Mouse (Mus musculus) MEL (cell line): Measurements from ENCODE around the gene Olfr1368. TPM values are rescaled to one million over a fixed set of nuclear protein-coding genes. Genes with fewer than 3 reads are reported as not detected.

Experiments used
- DNase-seq: peaks from one replicate; pipeline ENCODE4 v3.0.0; 2011; ENCODE audit warnings: low read depth, low spot score
- H3K27ac ChIP-seq: 2 replicates; pipeline ENCODE4 v1.5.1; 2012; ENCODE audit warnings: low read depth, mild to moderate bottlenecking, control low read depth, low read length, moderate library complexity; ENCODE audit not compliant: control insufficient read depth
- H3K27me3 ChIP-seq, 2 experiments: fragments of 150-350 bp in 1 of 2; sonication (generic) in 1 of 2; 2 replicates each; pipeline ENCODE4 v1.6.1; 2012; ENCODE audit warnings: low read length in 2 of 2, mild to moderate bottlenecking in 2 of 2, improper control_type of control experiment in 1 of 2, moderate library complexity in 1 of 2; ENCODE audit not compliant: insufficient read depth in 2 of 2, control insufficient read depth in 1 of 2
- H3K36me3 ChIP-seq, 2 experiments: 2 replicates each; pipeline ENCODE4 v1.6.1; 2012 to 2014; ENCODE audit warnings: low read length in 2 of 2, improper control_type of control experiment in 1 of 2, inconsistent platforms in 1 of 2, mild to moderate bottlenecking in 1 of 2; ENCODE audit not compliant: insufficient read depth in 2 of 2, control insufficient read depth in 1 of 2
- H3K4me1 ChIP-seq, 2 experiments: fragments of 150-350 bp in 1 of 2; sonication (generic) in 1 of 2; 2 replicates each; pipeline ENCODE4 v1.6.1; 2012; ENCODE audit warnings: low read length in 2 of 2, improper control_type of control experiment in 1 of 2, mild to moderate bottlenecking in 1 of 2; ENCODE audit not compliant: insufficient read depth in 2 of 2, control insufficient read depth in 1 of 2
- H3K4me3 ChIP-seq, 2 experiments: fragments of 150-350 bp in 1 of 2; sonication (generic) in 1 of 2; 2 replicates each; pipeline ENCODE4 v1.5.1; 2012; ENCODE audit warnings: low read depth in 2 of 2, low read length in 2 of 2, mild to moderate bottlenecking in 2 of 2, moderate library complexity in 2 of 2, control low read depth in 1 of 2, improper control_type of control experiment in 1 of 2; ENCODE audit not compliant: control insufficient read depth in 1 of 2, insufficient read depth in 1 of 2
- H3K79me2 ChIP-seq: 2 replicates; pipeline ENCODE4 v1.6.1; 2012; ENCODE audit warnings: mild to moderate bottlenecking, low read length, moderate library complexity; ENCODE audit not compliant: control insufficient read depth, poor library complexity, insufficient read depth
- H3K9ac ChIP-seq: 2 replicates; pipeline ENCODE4 v1.6.1; 2012; ENCODE audit warnings: low read depth, mild to moderate bottlenecking, control low read depth, low read length, moderate library complexity; ENCODE audit not compliant: control insufficient read depth, poor library complexity, severe bottlenecking
- H3K9me3 ChIP-seq: fragments of 150-350 bp; sonication (generic); replicated peaks from 2 replicates; pipeline ENCODE4 v1.6.1; 2012; ENCODE audit warnings: mild to moderate bottlenecking, low read length, improper control_type of control experiment, moderate library complexity; ENCODE audit not compliant: insufficient read depth
- CHD1 ChIP-seq: IDR thresholded peaks from 2 replicates; pipeline ENCODE4 v1.6.1; 2012; ENCODE audit warnings: low read depth, mild to moderate bottlenecking, inconsistent platforms, low read length, improper control_type of control experiment
- CTCF ChIP-seq, 3 experiments: IDR thresholded peaks in 2 of 3; conservative IDR thresholded peaks in 1 of 3; 2 replicates each; pipeline ENCODE4 v1.5.1; 2011 to 2012; ENCODE audit warnings: low read length in 3 of 3, low read depth in 2 of 3, mild to moderate bottlenecking in 2 of 3, improper control_type of control experiment in 1 of 3, inconsistent platforms in 1 of 3, mixed read lengths in 1 of 3, moderate library complexity in 1 of 3; ENCODE audit not compliant: control insufficient read depth in 1 of 3, insufficient read depth in 1 of 3, poor library complexity in 1 of 3, severe bottlenecking in 1 of 3
- ELF1 ChIP-seq: IDR thresholded peaks from 2 replicates; pipeline ENCODE4 v1.6.1; 2014; ENCODE audit warnings: low read depth, mild to moderate bottlenecking, inconsistent platforms, low read length, improper control_type of control experiment, moderate library complexity
- EP300 ChIP-seq, 2 experiments: IDR thresholded peaks; 2 replicates each; pipeline ENCODE4 v1.6.1; 2011; ENCODE audit warnings: improper control_type of control experiment in 2 of 2, low read length in 2 of 2, low read depth in 1 of 2, mild to moderate bottlenecking in 1 of 2
- GATA1 ChIP-seq: IDR thresholded peaks from 2 replicates; pipeline ENCODE4 v1.6.1; 2011; ENCODE audit warnings: low read depth, low read length, improper control_type of control experiment
- JUND ChIP-seq: IDR thresholded peaks from 2 replicates; pipeline ENCODE4 v1.6.1; 2011; ENCODE audit warnings: low read depth, mild to moderate bottlenecking, improper control_type of control experiment, low read length
- KAT2A ChIP-seq: conservative IDR thresholded peaks from 2 replicates; pipeline ENCODE4 v1.6.1; 2012; ENCODE audit warnings: low read depth, low read length, improper control_type of control experiment, inconsistent platforms
- MAFK ChIP-seq: IDR thresholded peaks from 2 replicates; pipeline ENCODE4 v1.6.1; 2011; ENCODE audit warnings: low read depth, mild to moderate bottlenecking, low read length, improper control_type of control experiment, borderline replicate concordance
- MAZ ChIP-seq: IDR thresholded peaks from 2 replicates; pipeline ENCODE4 v1.6.1; 2012; ENCODE audit warnings: low read depth, mild to moderate bottlenecking, inconsistent platforms, low read length, improper control_type of control experiment
- MYB ChIP-seq: IDR thresholded peaks from 2 replicates; pipeline ENCODE4 v1.6.1; 2011; ENCODE audit warnings: mild to moderate bottlenecking, low read depth, low read length, improper control_type of control experiment
- POLR2AphosphoS5 ChIP-seq: IDR thresholded peaks from 2 replicates; pipeline ENCODE4 v1.6.1; 2012; ENCODE audit warnings: low read depth, borderline replicate concordance, mild to moderate bottlenecking, inconsistent platforms, low read length, moderate library complexity, mixed read lengths
- RAD21 ChIP-seq: IDR thresholded peaks from 2 replicates; pipeline ENCODE4 v1.6.1; 2011; ENCODE audit warnings: mild to moderate bottlenecking, low read depth, low read length, improper control_type of control experiment
- SIN3A ChIP-seq: IDR thresholded peaks from 2 replicates; pipeline ENCODE4 v1.6.1; 2012; ENCODE audit warnings: low read length, improper control_type of control experiment, inconsistent platforms
- TAL1 ChIP-seq: IDR thresholded peaks from 2 replicates; pipeline ENCODE4 v1.6.1; 2012; ENCODE audit warnings: mild to moderate bottlenecking, inconsistent platforms, low read length, moderate library complexity, mixed read lengths
- USF2 ChIP-seq, 2 experiments: IDR thresholded peaks; 2 replicates each; pipeline ENCODE4 v1.6.1; 2011 to 2012; ENCODE audit warnings: improper control_type of control experiment in 2 of 2, low read length in 2 of 2, borderline replicate concordance in 1 of 2, inconsistent platforms in 1 of 2, low read depth in 1 of 2, mild to moderate bottlenecking in 1 of 2; ENCODE audit not compliant: insufficient read depth in 1 of 2
- ZC3H11A ChIP-seq: IDR thresholded peaks from 2 replicates; pipeline ENCODE4 v1.6.1; 2012; ENCODE audit warnings: low read depth, mild to moderate bottlenecking, inconsistent platforms, low read length, improper control_type of control experiment
- ZKSCAN1 ChIP-seq: IDR thresholded peaks from 2 replicates; pipeline ENCODE4 v1.6.1; 2012; ENCODE audit warnings: low read depth, mild to moderate bottlenecking, inconsistent platforms, low read length, improper control_type of control experiment, moderate library complexity
- ZMIZ1 ChIP-seq: IDR thresholded peaks from 2 replicates; pipeline ENCODE4 v1.6.1; 2012; ENCODE audit warnings: low read depth, mild to moderate bottlenecking, inconsistent platforms, low read length, improper control_type of control experiment, moderate library complexity
- ZNF384 ChIP-seq: IDR thresholded peaks from 2 replicates; pipeline ENCODE4 v1.6.1; 2012; ENCODE audit warnings: low read depth, mild to moderate bottlenecking, inconsistent platforms, low read length, improper control_type of control experiment
- polyA plus RNA-seq, 2 experiments: library from polyadenylated mRNA; stranded (reverse) in 1 of 2; unstranded in 1 of 2; fragments of >175 nt in 1 of 2; fragments of >200 nt in 1 of 2; gene quantifications; 2 replicates each; pipeline versions ENCODE4 v1.2.1 to v1.2.4; 2012; ENCODE audit warnings: low replicate concordance in 2 of 2, low read depth in 1 of 2; ENCODE audit not compliant: insufficient read length in 2 of 2, insufficient read depth in 1 of 2, missing spikeins in 1 of 2
- total RNA-seq: library from RNA; depleted of rRNA; stranded (reverse); fragments of 300-350 nt; gene quantifications from 2 replicates; pipeline ENCODE4 v1.2.3, GENCODE M21; 2012

The Olfr1368 gene
- total and polyA plus RNA-seq, 3 experiments: not detected

GRCm38 (mm10) chr13:21171600-21172150 lies 26.0 kb upstream of the Olfr1368 start:
- peak in 2 of 3 experiments; percentile 26 to 46; a peak in 3 of 6 replicates for TF ChIP-seq CTCF (IDR thresholded peaks at IDR 0.05 in 2 of 3, conservative IDR thresholded peaks at IDR 0.05 in 1 of 3; ENCODE audit: control insufficient read depth in 1 of 3, insufficient read depth in 1 of 3, low read depth in 2 of 3, low read length in 3 of 3, poor library complexity in 1 of 3, severe bottlenecking in 1 of 3)
- no peak for TF ChIP-seq EP300 (IDR thresholded peaks at IDR 0.05; ENCODE audit: low read depth in 1 of 2, low read length in 2 of 2)
- TF ChIP-seq TAL1: no peak
- TF ChIP-seq SIN3A: no peak

GRCm38 (mm10) chr13:21171156-21171530 lies 25.5 kb upstream of the Olfr1368 start:
- Histone ChIP-seq H3K9ac (peak overlapping the region; percentile 53), H3K27me3 (no peaks in the 10 kb centered on the region), H3K9me3 (no peaks in the 10 kb centered on the region), H3K4me1 (peaks cover 0 to 7% of the 10 kb centered on the region in 2 experiments; a peak in 2 of 4 replicates), H3K27ac (no peak overlapping the region), H3K4me3 (peak overlapping the region; percentile 60 to 61), H3K36me3 (peaks cover 0 to 12% of the 10 kb centered on the region in 2 experiments; a peak in 2 of 4 replicates), H3K79me2 (no peaks in the 10 kb centered on the region)
- DNase-seq: peak; percentile 82
- no peak for TF ChIP-seq ZC3H11A
- no peak for TF ChIP-seq RAD21
- TF ChIP-seq MAFK: no peak
- TF ChIP-seq MAZ: no peak
- TF ChIP-seq MYB: no peak

More at GRCm38 (mm10) chr13:21171600-21172150, 26.0 kb upstream of the Olfr1368 start:
- H3K4me3 ChIP-seq: peak overlapping the region; percentile 60 to 61
- H3K79me2 ChIP-seq: no peaks in the 10 kb centered on the region
- H3K9me3 ChIP-seq: no peaks in the 10 kb centered on the region
- peaks cover 0 to 7% of the 10 kb centered on the region in 2 experiments; a peak in 2 of 4 replicates for H3K4me1 ChIP-seq
- H3K27me3 ChIP-seq: no peaks in the 10 kb centered on the region
- peak overlapping the region; percentile 26; the same call in 1 of the 2 replicates for H3K27ac ChIP-seq
- peak overlapping the region; percentile 57 for H3K9ac ChIP-seq
- DNase-seq: peak; percentile 93
- H3K36me3 ChIP-seq: peaks cover 0 to 9% of the 10 kb centered on the region in 2 experiments; a peak in 2 of 4 replicates

GRCm38 (mm10) chr13:21170431-21171155 lies 24.9 kb upstream of the Olfr1368 start:
- peak overlapping the region; percentile 53 for H3K9ac ChIP-seq

More at GRCm38 (mm10) chr13:21170431-21171155, 24.9 kb upstream of the Olfr1368 start:
- Histone ChIP-seq H3K27ac (no peak overlapping the region), H3K36me3 (peaks cover 0 to 13% of the 10 kb centered on the region in 2 experiments; a peak in 2 of 4 replicates), H3K27me3 (no peaks in the 10 kb centered on the region), H3K4me1 (peaks cover 0 to 7% of the 10 kb centered on the region in 2 experiments; a peak in 2 of 4 replicates), H3K9me3 (no peaks in the 10 kb centered on the region), H3K79me2 (no peaks in the 10 kb centered on the region), H3K4me3 (peak overlapping the region; percentile 60 to 61)
- DNase-seq: peak; percentile 66
- TF ChIP-seq CHD1: no peak
- no peak for TF ChIP-seq MAFK
- TF ChIP-seq EP300 (IDR thresholded peaks at IDR 0.05; ENCODE audit: low read depth in 1 of 2, low read length in 2 of 2): no peak
- no peak for TF ChIP-seq ZNF384
- no peak for TF ChIP-seq ELF1
- TF ChIP-seq ZMIZ1: no peak
- TF ChIP-seq USF2 (IDR thresholded peaks at IDR 0.05; ENCODE audit: borderline replicate concordance in 1 of 2, insufficient read depth in 1 of 2, low read depth in 1 of 2, low read length in 2 of 2): no peak
- no peak for TF ChIP-seq POLR2AphosphoS5
- no peak for TF ChIP-seq GATA1
- TF ChIP-seq KAT2A: no peak
- TF ChIP-seq ZKSCAN1: no peak
- TF ChIP-seq JUND: no peak
